ENCODE assay signal across 8 mouse cellular contexts in the genomic region with DNA sequence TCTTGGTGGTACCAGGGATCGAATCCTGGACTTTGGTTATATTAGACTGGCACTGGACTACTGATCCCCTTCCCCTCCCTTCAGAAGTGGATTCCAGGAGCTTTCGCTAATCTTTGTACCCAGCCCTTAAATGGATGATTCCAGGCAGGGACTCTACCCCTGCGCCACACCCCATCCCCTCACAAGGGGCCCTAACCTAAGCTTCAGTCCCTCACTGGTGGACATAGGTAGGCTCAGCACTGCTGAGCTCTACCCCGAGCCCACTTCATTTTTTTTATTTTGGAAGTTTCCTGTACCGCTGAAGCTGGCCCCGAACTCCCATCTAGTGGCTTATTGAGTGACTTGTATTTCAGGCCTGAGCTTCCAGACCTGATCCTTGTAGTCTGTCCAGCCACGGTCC. TPM values are rescaled to one million over a fixed set of nuclear protein-coding genes. Genes with fewer than 3 reads are reported as not detected.
DNase-seq lines count a peak whose midpoint lies in the region; ATAC-seq and TF ChIP-seq lines count a peak whose summit lies in the region.

No protein-coding gene starts in this region.

- 27% methylated on average over 7 of the region's 7 CpGs for WGBS in heart, embryonic 10.5 days
- WGBS in forebrain, embryonic 15.5 days = 27% methylated on average over 7 of the region's 7 CpGs
- WGBS in liver, embryonic 14.5 days (ENCODE audit: insufficient replicate concordance) = 12% methylated on average over 7 of the region's 7 CpGs

- no peaks in the 10 kb centered on the region for H3K27me3 ChIP-seq in heart, embryonic 10.5 days (ENCODE audit: insufficient read depth, poor library complexity, severe bottlenecking)
- H3K27me3 ChIP-seq in E14TG2a.4 (ENCODE audit: insufficient read depth, low read length) = no peaks in the 10 kb centered on the region
- H3K27me3 ChIP-seq in forebrain, embryonic 15.5 days = peaks cover 4% of the 10 kb centered on the region; the same call in 1 of the 2 replicates
- no peaks in the 10 kb centered on the region for H3K27me3 ChIP-seq in liver, embryonic 14.5 days (ENCODE audit: control insufficient read depth, insufficient read depth, low read length)

- H3K4me1 ChIP-seq in heart, embryonic 10.5 days = peaks cover 37% of the 10 kb centered on the region
- H3K4me1 ChIP-seq in E14TG2a.4 (replicated peaks; ENCODE audit: low read depth, low read length) = peaks cover 65% of the 10 kb centered on the region
- peaks cover 20% of the 10 kb centered on the region for H3K4me1 ChIP-seq in forebrain, embryonic 15.5 days
- H3K4me1 ChIP-seq in liver, embryonic 14.5 days (replicated peaks; ENCODE audit: control insufficient read depth in 2 of 2, insufficient read depth in 2 of 2, low read length in 1 of 2) = peaks cover 44 to 46% of the 10 kb centered on the region in 2 experiments

- H3K36me3 ChIP-seq in heart, embryonic 10.5 days = peaks cover 32% of the 10 kb centered on the region
- H3K36me3 ChIP-seq in E14TG2a.4 (ENCODE audit: insufficient read depth, low read length) = peaks cover 31% of the 10 kb centered on the region
- peaks cover 22% of the 10 kb centered on the region for H3K36me3 ChIP-seq in forebrain, embryonic 15.5 days
- H3K36me3 ChIP-seq in liver, embryonic 14.5 days (replicated peaks; ENCODE audit: control insufficient read depth, insufficient read depth, low read depth) = peaks cover 25% of the 10 kb centered on the region

- TF ChIP-seq EP300 in liver, embryonic 14.5 days (IDR thresholded peaks at IDR 0.05; ENCODE audit: low read depth) = no peak

- H3K4me3 ChIP-seq in heart, embryonic 10.5 days = peak overlapping the region; percentile 89
- H3K4me3 ChIP-seq in E14TG2a.4 (replicated peaks; ENCODE audit: low read length) = peak overlapping the region; percentile 92
- peak overlapping the region; percentile 90 for H3K4me3 ChIP-seq in forebrain, embryonic 15.5 days
- H3K4me3 ChIP-seq in liver, embryonic 14.5 days (ENCODE audit: insufficient read depth in 1 of 2, low read depth in 2 of 2, low read length in 2 of 2) = peak overlapping the region; percentile 63 to 75

- peak overlapping the region; percentile 90 for H3K27ac ChIP-seq in heart, embryonic 10.5 days
- peak overlapping the region; percentile 95 for H3K27ac ChIP-seq in forebrain, embryonic 15.5 days (replicated peaks)
- H3K27ac ChIP-seq in liver, embryonic 14.5 days = peak overlapping the region; percentile 97

- H3K4me2 ChIP-seq in forebrain, embryonic 15.5 days (replicated peaks) = peak overlapping the region; percentile 78
- peak overlapping the region; percentile 100 for H3K4me2 ChIP-seq in liver, embryonic 14.5 days (ENCODE audit: low read depth)

- ATAC-seq in forebrain, embryonic 15.5 days (replicated peaks) = peak; percentile 6; the same call in 1 of the 2 replicates
- ATAC-seq in liver, embryonic 14.5 days (ENCODE audit: insufficient read depth) = peak; percentile 16
- ATAC-seq in megakaryocyte-erythroid progenitor cell, adult 5-6 weeks (replicated peaks; ENCODE audit: low FRiP score, low TSS enrichment, poor library complexity, severe bottlenecking) = no peak

- H3K9ac ChIP-seq in forebrain, embryonic 15.5 days (replicated peaks) = peak overlapping the region; percentile 71
- H3K9ac ChIP-seq in liver, embryonic 14.5 days (replicated peaks) = peak overlapping the region; percentile 81

- TF ChIP-seq CTCF in E14TG2a.4 (conservative IDR thresholded peaks at IDR 0.05; ENCODE audit: low read length) = no peak
- TF ChIP-seq CTCF in liver, embryonic 14.5 days (IDR thresholded peaks at IDR 0.05; ENCODE audit: low read depth) = no peak

- no peak for DNase-seq in heart, embryonic 10.5 days (ENCODE audit: low spot score)
- DNase-seq in heart, adult 18-20 months = no peak
- DNase-seq in liver, embryonic 14.5 days (ENCODE audit: low read depth in 3 of 3, low spot score in 3 of 3) = no peak
- DNase-seq in adrenal gland, postnatal 25 days = no peak
- no peak for DNase-seq in left cerebral cortex, postnatal 25 days (ENCODE audit: low spot score in 2 of 2)

- intact Hi-C loops in left cerebral cortex, postnatal 25 days (cut with DNase I) = no loop called here

- no peaks in the 10 kb centered on the region for H3K9me3 ChIP-seq in heart, embryonic 10.5 days
- no peaks in the 10 kb centered on the region for H3K9me3 ChIP-seq in E14TG2a.4 (ENCODE audit: low read length)
- H3K9me3 ChIP-seq in forebrain, embryonic 15.5 days = no peaks in the 10 kb centered on the region
- no peaks in the 10 kb centered on the region for H3K9me3 ChIP-seq in liver, embryonic 14.5 days (ENCODE audit: control insufficient read depth, low read length)

RNA-seq across cellular contexts. Expression of a gene that starts 0.7 kb away (rescaled TPM):
- polyA plus RNA-seq in heart, embryonic 10.5 days (2016; fragmentation: Nextera tagmentation; extraction: Ambion mirVana) = 5.8 and 9.3 TPM in 2 replicates
- total RNA-seq in heart, adult 18-20 months (2021) = 1 to 10 TPM; 1.1 to 1.5 TPM
- polyA plus RNA-seq in forebrain, embryonic 15.5 days (2015; fragmentation: Nextera tagmentation; extraction: Ambion mirVana) = 4.5 and 6.4 TPM in 2 replicates
- 6.3 and 6.4 TPM in 2 replicates for polyA plus RNA-seq in liver, embryonic 14.5 days (2012; rRNA removed)
- 3.8 and 4.9 TPM in 2 replicates for polyA plus RNA-seq in liver, embryonic 14.5 days (2014; fragmentation: Nextera tagmentation; extraction: Ambion mirVana)
- 3.5 and 5.6 TPM in 2 replicates for total RNA-seq in adrenal gland, postnatal 25 days (2021)
- 2.7 and 9.1 TPM in 2 replicates for total RNA-seq in megakaryocyte-erythroid progenitor cell, adult 5-6 weeks (2014; fragmentation: Nextera tagmentation)
- 11.0 TPM in 1 of 2 replicates, not detected in the other for total RNA-seq in megakaryocyte-erythroid progenitor cell, adult 5-6 weeks (2017)
- 1 to 10 TPM; 3.6 to 4.5 TPM for total RNA-seq in left cerebral cortex, postnatal 25 days (2021)

RNA-seq across cellular contexts. Expression of a gene that starts 0.7 kb away (rescaled TPM):
- polyA plus RNA-seq in heart, embryonic 10.5 days (2016; fragmentation: Nextera tagmentation; extraction: Ambion mirVana) = 97.4 and 97.9 TPM in 2 replicates
- 10 to 100 TPM; 20.1 to 22.2 TPM for total RNA-seq in heart, adult 18-20 months (2021)
- 66.8 and 68.2 TPM in 2 replicates for polyA plus RNA-seq in forebrain, embryonic 15.5 days (2015; fragmentation: Nextera tagmentation; extraction: Ambion mirVana)
- 22.0 and 27.6 TPM in 2 replicates for polyA plus RNA-seq in liver, embryonic 14.5 days (2012; rRNA removed)
- polyA plus RNA-seq in liver, embryonic 14.5 days (2014; fragmentation: Nextera tagmentation; extraction: Ambion mirVana) = 34.6 and 39.8 TPM in 2 replicates
- 64.8 and 68.6 TPM in 2 replicates for total RNA-seq in adrenal gland, postnatal 25 days (2021)
- total RNA-seq in megakaryocyte-erythroid progenitor cell, adult 5-6 weeks (2014; fragmentation: Nextera tagmentation) = 56.1 and 71.8 TPM in 2 replicates
- total RNA-seq in megakaryocyte-erythroid progenitor cell, adult 5-6 weeks (2017) = 12.7 and 23.3 TPM in 2 replicates
- total RNA-seq in left cerebral cortex, postnatal 25 days (2021) = 10 to 100 TPM; 40.8 to 42.2 TPM

RNA-seq across cellular contexts. Expression of a gene that starts 2.5 kb away (rescaled TPM):
- polyA plus RNA-seq in heart, embryonic 10.5 days (2016; fragmentation: Nextera tagmentation; extraction: Ambion mirVana) = 3.1 and 3.5 TPM in 2 replicates
- total RNA-seq in heart, adult 18-20 months (2021) = under 1 TPM; 0.15 to 0.46 TPM
- 3.2 and 4.5 TPM in 2 replicates for polyA plus RNA-seq in forebrain, embryonic 15.5 days (2015; fragmentation: Nextera tagmentation; extraction: Ambion mirVana)
- polyA plus RNA-seq in liver, embryonic 14.5 days (2012; rRNA removed) = 1.2 and 1.3 TPM in 2 replicates
- polyA plus RNA-seq in liver, embryonic 14.5 days (2014; fragmentation: Nextera tagmentation; extraction: Ambion mirVana) = 0.19 and 0.28 TPM in 2 replicates
- total RNA-seq in adrenal gland, postnatal 25 days (2021) = 2.3 and 3.0 TPM in 2 replicates
- 0.68 and 1.6 TPM in 2 replicates for total RNA-seq in megakaryocyte-erythroid progenitor cell, adult 5-6 weeks (2014; fragmentation: Nextera tagmentation)
- total RNA-seq in megakaryocyte-erythroid progenitor cell, adult 5-6 weeks (2017) = 0.08 and 0.42 TPM in 2 replicates
- 1 to 10 TPM; 2.8 to 2.9 TPM for total RNA-seq in left cerebral cortex, postnatal 25 days (2021)

RNA-seq across cellular contexts. Expression of a gene that starts 13.2 kb away (rescaled TPM):
- polyA plus RNA-seq in heart, embryonic 10.5 days (2016; fragmentation: Nextera tagmentation; extraction: Ambion mirVana) = 94.1 and 120 TPM in 2 replicates
- total RNA-seq in heart, adult 18-20 months (2021) = 10 to 100 TPM; 40.6 to 44.8 TPM
- polyA plus RNA-seq in forebrain, embryonic 15.5 days (2015; fragmentation: Nextera tagmentation; extraction: Ambion mirVana) = 118 and 120 TPM in 2 replicates
- polyA plus RNA-seq in liver, embryonic 14.5 days (2012; rRNA removed) = 41.2 and 51.0 TPM in 2 replicates
- 55.0 and 63.4 TPM in 2 replicates for polyA plus RNA-seq in liver, embryonic 14.5 days (2014; fragmentation: Nextera tagmentation; extraction: Ambion mirVana)
- total RNA-seq in adrenal gland, postnatal 25 days (2021) = 87.8 and 100 TPM in 2 replicates
- 55.0 and 63.1 TPM in 2 replicates for total RNA-seq in megakaryocyte-erythroid progenitor cell, adult 5-6 weeks (2014; fragmentation: Nextera tagmentation)
- 13.7 and 19.4 TPM in 2 replicates for total RNA-seq in megakaryocyte-erythroid progenitor cell, adult 5-6 weeks (2017)
- total RNA-seq in left cerebral cortex, postnatal 25 days (2021) = 100 to 1,000 TPM; 206 to 216 TPM

RNA-seq across cellular contexts. Expression of a gene that starts 19.3 kb away (rescaled TPM):
- 110 and 150 TPM in 2 replicates for polyA plus RNA-seq in heart, embryonic 10.5 days (2016; fragmentation: Nextera tagmentation; extraction: Ambion mirVana)
- 100 to 1,000 TPM; 121 to 132 TPM for total RNA-seq in heart, adult 18-20 months (2021)
- polyA plus RNA-seq in forebrain, embryonic 15.5 days (2015; fragmentation: Nextera tagmentation; extraction: Ambion mirVana) = 117 and 126 TPM in 2 replicates
- polyA plus RNA-seq in liver, embryonic 14.5 days (2012; rRNA removed) = 46.9 and 51.3 TPM in 2 replicates
- 25.5 and 27.0 TPM in 2 replicates for polyA plus RNA-seq in liver, embryonic 14.5 days (2014; fragmentation: Nextera tagmentation; extraction: Ambion mirVana)
- 127 and 157 TPM in 2 replicates for total RNA-seq in adrenal gland, postnatal 25 days (2021)
- 70.2 and 93.3 TPM in 2 replicates for total RNA-seq in megakaryocyte-erythroid progenitor cell, adult 5-6 weeks (2014; fragmentation: Nextera tagmentation)
- 117 and 120 TPM in 2 replicates for total RNA-seq in megakaryocyte-erythroid progenitor cell, adult 5-6 weeks (2017)
- 100 to 1,000 TPM; 222 to 247 TPM for total RNA-seq in left cerebral cortex, postnatal 25 days (2021)
